Mouse (Mus musculus): ENCODE data around the gene Thumpd3. TPM values are rescaled to one million over a fixed set of nuclear protein-coding genes. Genes with fewer than 3 reads are reported as not detected.

Thumpd3 gene
- total RNA-seq (2014; rRNA removed; ENCODE audit: low replicate concordance) (22.6 and 29.8 TPM in 2 replicates), polyA plus RNA-seq (2015; fragmentation: Nextera tagmentation; extraction: Ambion mirVana) (28.3 and 28.8 TPM in 2 replicates)

DNA sequence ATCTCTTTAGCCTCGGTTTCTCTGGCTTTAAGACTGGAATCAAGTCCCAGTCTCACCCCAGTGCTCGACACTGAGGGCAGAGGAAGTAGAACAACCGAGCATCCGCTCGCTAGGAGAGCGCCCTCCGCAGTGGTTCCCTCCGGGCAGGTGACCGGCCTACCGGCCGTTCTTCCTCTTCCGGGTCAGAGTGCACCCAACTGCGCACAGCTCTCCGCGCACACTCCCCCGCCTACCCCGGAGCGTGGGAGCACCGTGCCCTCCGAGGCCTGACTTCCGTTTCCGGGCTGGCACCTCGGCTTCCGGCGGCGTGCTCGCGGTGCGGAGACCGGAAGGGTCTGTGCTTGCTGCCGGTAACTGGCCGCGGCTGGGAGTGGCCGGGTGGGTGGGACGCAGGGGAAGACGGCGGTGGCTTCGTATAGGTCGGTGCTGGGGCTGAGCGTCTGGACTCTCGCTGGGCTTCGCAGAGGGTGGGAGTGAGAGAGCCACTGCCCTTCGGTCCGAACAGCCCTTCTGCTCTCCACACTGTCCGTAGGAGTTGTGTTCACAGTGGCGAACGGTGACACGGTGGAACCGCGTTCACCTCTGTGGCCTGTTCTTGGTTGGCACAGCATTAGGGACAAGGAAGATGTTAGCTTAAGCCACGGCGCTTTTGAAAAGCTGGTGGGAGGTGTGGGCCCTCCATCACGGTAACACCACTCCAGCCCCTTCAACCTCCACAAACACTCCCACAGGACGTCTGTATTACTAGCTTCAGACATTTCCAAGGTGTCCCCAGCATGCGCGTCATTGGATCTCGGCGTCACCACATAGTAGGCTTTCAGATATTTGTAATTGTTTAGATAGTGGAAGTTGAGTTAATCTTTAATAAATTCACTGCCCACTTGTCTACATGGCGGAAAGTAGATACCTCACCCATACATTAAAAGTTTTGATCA lies at the start of gene Thumpd3:
Gene Thumpd3, plus strand, starts transcription at position 185 of the 935 bp plus-strand sequence.
- peaks cover 22% of the 10 kb centered on the region for H3K36me3 ChIP-seq (replicated peaks; ENCODE audit: control insufficient read depth, insufficient read depth, low read length)
- peak within 1 kb of the TSS; percentile 75 for H3K9ac ChIP-seq (replicated peaks; ENCODE audit: low read depth, low read length)
- no peaks in the 10 kb centered on the region for H3K27me3 ChIP-seq (ENCODE audit: control insufficient read depth, insufficient read depth, low read length)
- peak; percentile 100 for ATAC-seq (ENCODE audit: insufficient read depth, low read depth)
- H3K9me3 ChIP-seq (replicated peaks; ENCODE audit: control insufficient read depth, low read length), result no peaks in the 10 kb centered on the region
- DNase-seq (ENCODE audit: low spot score), result peak; percentile 98
- H3K27ac ChIP-seq (ENCODE audit: low read depth), result peak within 1 kb of the TSS; percentile 95
- H3K4me1 ChIP-seq (ENCODE audit: control insufficient read depth, insufficient read depth), result peaks cover 13% of the 10 kb centered on the region; the same call in 1 of the 2 replicates
- under 1% methylated on average over 59 of the region's 59 CpGs for WGBS
- peak; percentile 97 for TF ChIP-seq EP300 (IDR thresholded peaks at IDR 0.05; ENCODE audit: low read depth)
- no peak; the same call in 1 of the 2 replicates for TF ChIP-seq CTCF (IDR thresholded peaks at IDR 0.05; ENCODE audit: low read depth)
- peak within 1 kb of the TSS; percentile 73 for H3K4me3 ChIP-seq (ENCODE audit: low read depth, low read length)
- peak within 1 kb of the TSS; percentile 78 for H3K4me2 ChIP-seq (ENCODE audit: low read depth, low read length)

DNA sequence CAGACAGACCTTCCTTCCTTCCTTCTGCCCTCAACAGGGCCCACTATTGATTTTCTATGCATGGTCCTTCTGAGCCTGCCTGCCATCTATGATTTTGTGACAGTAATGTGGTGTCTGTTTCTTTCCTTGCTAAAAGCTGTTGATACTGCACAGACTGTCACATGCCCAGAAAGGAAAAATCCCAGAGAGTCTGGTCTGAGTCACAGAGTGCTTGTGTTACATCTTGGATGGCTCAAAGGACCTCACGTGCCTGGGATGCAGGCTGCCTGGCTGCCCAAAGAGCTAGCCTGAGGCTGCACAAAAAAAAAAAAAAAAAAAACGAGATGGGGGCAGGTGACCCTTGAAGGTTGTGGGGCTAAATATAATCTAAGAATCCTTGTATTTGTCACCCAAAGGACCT lies 46.8 kb upstream of the Thumpd3 start:
- H3K4me3 ChIP-seq (ENCODE audit: low read depth, low read length), result no peak overlapping the region
- H3K27me3 ChIP-seq (ENCODE audit: control insufficient read depth, insufficient read depth, low read length), result no peaks in the 10 kb centered on the region
- no peak overlapping the region for H3K4me2 ChIP-seq (ENCODE audit: low read depth, low read length)
- TF ChIP-seq EP300 (IDR thresholded peaks at IDR 0.05; ENCODE audit: low read depth) (no peak), CTCF (IDR thresholded peaks at IDR 0.05; ENCODE audit: low read depth) (no peak)
- DNase-seq (ENCODE audit: low spot score) (no peak), ATAC-seq (ENCODE audit: insufficient read depth, low read depth) (no peak)
- no peaks in the 10 kb centered on the region for H3K4me1 ChIP-seq (ENCODE audit: control insufficient read depth, insufficient read depth)
- no peak overlapping the region for H3K9ac ChIP-seq (replicated peaks; ENCODE audit: low read depth, low read length)
- 21% methylated on average over 2 of the region's 2 CpGs for WGBS
- no peak overlapping the region for H3K27ac ChIP-seq (ENCODE audit: low read depth)
- H3K9me3 ChIP-seq (replicated peaks; ENCODE audit: control insufficient read depth, low read length), result no peaks in the 10 kb centered on the region
- H3K36me3 ChIP-seq (replicated peaks; ENCODE audit: control insufficient read depth, insufficient read depth, low read length), result no peaks in the 10 kb centered on the region

DNA sequence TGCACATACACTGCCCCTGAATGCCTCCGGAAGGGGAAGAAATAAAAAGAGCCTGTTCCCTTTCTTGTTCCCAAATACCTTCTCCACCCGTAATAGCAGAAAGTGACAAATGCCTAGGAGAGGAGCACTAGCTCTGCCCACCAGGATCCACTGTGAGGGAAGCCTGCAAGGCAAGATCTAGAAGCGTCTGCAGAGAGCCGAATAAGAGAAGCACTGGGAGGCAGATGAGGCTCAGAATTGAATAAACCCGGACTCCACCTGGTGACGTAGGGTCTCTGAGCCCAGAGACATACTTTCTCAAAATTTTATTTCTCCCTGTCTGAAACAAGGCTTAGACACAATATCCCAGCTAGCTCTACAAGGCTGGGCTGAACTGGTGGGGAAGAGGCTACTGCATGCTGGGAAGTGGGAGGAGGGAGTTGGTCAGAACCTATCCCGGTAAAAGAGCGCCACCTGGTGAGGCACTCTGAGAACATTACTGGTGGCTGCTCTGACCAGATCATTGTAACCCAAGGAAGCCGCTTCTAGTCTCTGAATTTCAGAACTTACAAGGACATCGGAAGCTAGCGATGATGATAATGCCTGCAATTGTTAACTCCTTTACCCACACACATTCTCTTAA lies 45.2 kb upstream of the Thumpd3 start:
- Histone ChIP-seq H3K36me3 (replicated peaks; ENCODE audit: control insufficient read depth, insufficient read depth, low read length) (no peaks in the 10 kb centered on the region), H3K4me1 (ENCODE audit: control insufficient read depth, insufficient read depth) (no peaks in the 10 kb centered on the region), H3K9me3 (replicated peaks; ENCODE audit: control insufficient read depth, low read length) (no peaks in the 10 kb centered on the region), H3K9ac (replicated peaks; ENCODE audit: low read depth, low read length) (no peak overlapping the region), H3K27ac (ENCODE audit: low read depth) (no peak overlapping the region), H3K27me3 (ENCODE audit: control insufficient read depth, insufficient read depth, low read length) (no peaks in the 10 kb centered on the region), H3K4me3 (ENCODE audit: low read depth, low read length) (no peak overlapping the region), H3K4me2 (ENCODE audit: low read depth, low read length) (peak overlapping the region; percentile 27; the same call in 1 of the 2 replicates)
- no peak for TF ChIP-seq EP300 (IDR thresholded peaks at IDR 0.05; ENCODE audit: low read depth)
- peak; percentile 89 for TF ChIP-seq CTCF (IDR thresholded peaks at IDR 0.05; ENCODE audit: low read depth)
- WGBS, result 29% methylated on average over 11 of the region's 11 CpGs
- peak; percentile 91 for DNase-seq (ENCODE audit: low spot score)
- ATAC-seq (ENCODE audit: insufficient read depth, low read depth), result peak; percentile 90

DNA sequence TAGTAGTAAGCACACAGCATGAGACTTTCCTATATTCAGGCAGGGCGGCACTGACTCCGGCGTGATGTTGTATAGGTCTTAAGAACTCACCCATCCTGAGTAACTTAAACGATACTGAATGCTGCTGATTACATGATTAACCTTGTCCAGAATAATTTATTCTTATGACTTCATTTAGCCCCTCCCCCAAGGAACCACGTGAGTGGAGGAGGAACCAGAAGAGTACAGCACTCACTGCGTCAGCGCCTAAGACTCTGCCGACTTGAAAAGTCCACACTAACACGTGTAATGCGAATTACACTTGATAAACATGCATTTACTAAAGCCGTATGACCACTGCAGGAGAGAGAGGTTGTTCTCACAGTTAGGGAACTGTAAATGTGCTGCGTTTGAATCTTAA lies 44.3 kb upstream of the Thumpd3 start:
- 65% methylated on average over 12 of the region's 12 CpGs for WGBS
- Histone ChIP-seq H3K9ac (replicated peaks; ENCODE audit: low read depth, low read length) (no peak overlapping the region), H3K4me3 (ENCODE audit: low read depth, low read length) (no peak overlapping the region), H3K27me3 (ENCODE audit: control insufficient read depth, insufficient read depth, low read length) (no peaks in the 10 kb centered on the region), H3K27ac (ENCODE audit: low read depth) (no peak overlapping the region), H3K9me3 (replicated peaks; ENCODE audit: control insufficient read depth, low read length) (no peaks in the 10 kb centered on the region), H3K4me2 (ENCODE audit: low read depth, low read length) (no peak overlapping the region), H3K36me3 (replicated peaks; ENCODE audit: control insufficient read depth, insufficient read depth, low read length) (no peaks in the 10 kb centered on the region), H3K4me1 (ENCODE audit: control insufficient read depth, insufficient read depth) (no peaks in the 10 kb centered on the region)
- DNase-seq (ENCODE audit: low spot score) (no peak), ATAC-seq (ENCODE audit: insufficient read depth, low read depth) (no peak)
- TF ChIP-seq CTCF (IDR thresholded peaks at IDR 0.05; ENCODE audit: low read depth) (no peak), EP300 (IDR thresholded peaks at IDR 0.05; ENCODE audit: low read depth) (no peak)

DNA sequence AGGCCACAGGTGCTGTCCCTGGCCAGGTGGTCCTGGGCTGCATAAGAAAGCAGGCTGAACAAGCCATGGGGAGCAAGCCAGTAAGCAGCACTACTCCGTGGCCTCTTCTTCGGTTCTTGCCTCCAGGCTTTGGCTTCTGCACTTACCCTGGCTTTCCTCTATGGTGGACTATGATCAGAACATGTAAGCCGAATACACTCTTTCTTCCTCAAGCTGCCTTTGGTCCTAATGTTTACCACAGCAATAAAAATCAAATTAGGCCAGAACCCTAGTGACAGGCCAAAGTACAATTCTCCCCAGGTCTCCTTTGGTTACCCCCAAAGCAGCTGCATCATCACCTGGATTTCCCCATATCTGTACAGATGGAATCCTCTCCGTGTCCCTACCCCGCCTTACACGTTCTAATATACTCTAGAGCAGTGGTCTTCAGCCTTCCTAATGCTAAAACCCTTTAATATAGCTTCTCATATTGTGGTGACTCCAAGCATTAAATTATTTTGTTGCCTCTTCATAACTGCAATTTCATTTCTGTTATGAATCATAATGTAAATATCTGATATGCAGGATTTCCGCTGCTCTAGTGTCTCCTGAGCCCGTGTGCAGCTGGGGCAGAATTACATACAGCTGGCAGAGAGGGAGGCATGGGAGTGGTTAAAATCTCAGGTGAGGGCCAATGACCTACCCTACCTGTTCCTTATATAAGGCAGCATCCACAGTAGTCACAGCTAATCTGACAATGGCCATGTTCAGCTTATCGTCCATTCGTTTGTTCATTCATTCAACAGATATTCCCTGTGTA lies 42.5 kb upstream of the Thumpd3 start:
- H3K4me1 ChIP-seq (ENCODE audit: control insufficient read depth, insufficient read depth), result no peaks in the 10 kb centered on the region
- H3K9me3 ChIP-seq (replicated peaks; ENCODE audit: control insufficient read depth, low read length), result no peaks in the 10 kb centered on the region
- H3K4me2 ChIP-seq (ENCODE audit: low read depth, low read length), result no peak overlapping the region
- ATAC-seq (ENCODE audit: insufficient read depth, low read depth) (no peak), DNase-seq (ENCODE audit: low spot score) (no peak)
- H3K27me3 ChIP-seq (ENCODE audit: control insufficient read depth, insufficient read depth, low read length), result no peaks in the 10 kb centered on the region
- no peaks in the 10 kb centered on the region for H3K36me3 ChIP-seq (replicated peaks; ENCODE audit: control insufficient read depth, insufficient read depth, low read length)
- H3K27ac ChIP-seq (ENCODE audit: low read depth), result no peak overlapping the region
- H3K9ac ChIP-seq (replicated peaks; ENCODE audit: low read depth, low read length), result no peak overlapping the region
- 81% methylated on average over 10 of the region's 10 CpGs for WGBS
- H3K4me3 ChIP-seq (ENCODE audit: low read depth, low read length), result no peak overlapping the region
- TF ChIP-seq EP300 (IDR thresholded peaks at IDR 0.05; ENCODE audit: low read depth) (no peak), CTCF (IDR thresholded peaks at IDR 0.05; ENCODE audit: low read depth) (no peak)
